Mouse (Mus musculus) cerebellum, adult 11 months (tissue): ENCODE results near the gene Dusp13.

Experiments
- DNase-seq: peaks from one replicate; pipeline ENCODE4 v3.0.0; 2022

Gene Dusp13

GRCm38 (mm10) chr14:21746846-21747245 lies 4.1 kb downstream of the Dusp13 start:
- no peak for DNase-seq

- no peak for DNase-seq
These were observed 4.7 kb downstream of the Dusp13 start for GRCm38 (mm10) chr14:21746251-21746650.

GRCm38 (mm10) chr14:21745149-21745548 lies 5.8 kb downstream of the Dusp13 start:
- DNase-seq: no peak

DNA sequence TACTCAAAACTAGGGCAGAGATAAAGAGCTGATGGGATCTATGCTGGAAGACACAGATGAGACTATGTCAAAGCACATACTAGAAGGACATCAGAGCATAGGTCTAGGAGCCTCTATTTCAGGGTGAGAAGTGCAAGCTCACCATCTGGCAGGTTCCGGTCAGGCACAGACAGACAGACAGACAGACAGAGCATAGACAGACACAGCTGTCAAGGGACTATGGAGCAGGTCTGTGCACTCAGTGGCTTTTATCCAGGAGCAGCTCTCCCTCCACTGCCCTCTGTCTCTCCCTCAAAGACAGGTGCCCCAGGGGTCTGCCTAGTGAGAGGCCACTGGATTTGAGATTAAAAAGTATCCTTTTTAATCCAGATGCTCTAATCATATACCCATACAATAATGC lies 6.8 kb downstream of the Dusp13 start:
- DNase-seq: no peak

DNA sequence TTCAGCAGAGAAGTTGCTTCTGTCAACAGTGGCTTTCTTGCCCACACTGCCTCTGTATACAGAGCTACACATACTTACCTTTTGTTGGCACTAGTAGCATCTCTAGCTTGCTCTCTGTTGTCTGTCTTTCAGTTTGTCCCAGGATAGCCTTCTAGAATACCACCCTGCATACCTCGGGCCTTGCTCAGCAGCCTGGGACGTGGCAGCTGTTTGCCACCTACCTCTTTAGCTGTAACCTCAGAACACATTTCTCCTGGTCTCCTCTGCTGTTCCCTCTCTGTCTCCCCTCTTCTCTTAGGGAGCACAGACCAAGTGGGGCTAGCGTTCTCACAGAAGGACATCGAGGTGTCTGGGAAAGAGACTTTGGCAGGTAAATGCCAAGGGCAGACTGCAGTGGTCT lies 8.5 kb downstream of the Dusp13 start:
- no peak for DNase-seq

- peak; percentile 73 for DNase-seq
These were observed 9.2 kb downstream of the Dusp13 start for GRCm38 (mm10) chr14:21741786-21742185.

GRCm38 (mm10) chr14:21741314-21741713 lies 9.7 kb downstream of the Dusp13 start:
- no peak for DNase-seq

DNA sequence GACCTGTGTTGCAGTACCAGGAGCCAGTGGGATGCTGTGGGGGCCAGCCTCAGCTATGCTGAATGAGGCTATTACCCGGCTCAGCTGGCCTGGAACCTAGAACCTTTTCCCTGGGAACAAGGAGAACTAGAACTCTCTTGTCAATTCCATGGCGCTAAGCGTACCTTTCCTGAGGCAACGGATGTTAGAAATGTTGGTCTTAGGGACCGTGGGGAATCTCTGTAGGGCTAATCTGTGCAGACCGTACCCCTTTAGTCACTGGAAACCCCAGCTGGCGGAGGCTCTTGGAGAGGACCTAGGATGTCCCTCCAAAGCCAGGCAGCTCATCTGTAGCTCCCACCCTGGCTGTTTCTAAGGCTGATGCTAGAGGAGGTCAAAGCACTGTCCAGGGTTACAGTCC lies 10.6 kb downstream of the Dusp13 start:
- DNase-seq: no peak

GRCm38 (mm10) chr14:21733131-21733905 lies 17.7 kb downstream of the Dusp13 start:
- no peak for DNase-seq

GRCm38 (mm10) chr14:21729936-21730335 lies 21.0 kb downstream of the Dusp13 start:
- no peak for DNase-seq

- DNase-seq: no peak
These were observed 21.8 kb downstream of the Dusp13 start for GRCm38 (mm10) chr14:21729031-21729732.

GRCm38 (mm10) chr14:21722021-21722698 lies 28.8 kb downstream of the Dusp13 start:
- DNase-seq: no peak

DNA sequence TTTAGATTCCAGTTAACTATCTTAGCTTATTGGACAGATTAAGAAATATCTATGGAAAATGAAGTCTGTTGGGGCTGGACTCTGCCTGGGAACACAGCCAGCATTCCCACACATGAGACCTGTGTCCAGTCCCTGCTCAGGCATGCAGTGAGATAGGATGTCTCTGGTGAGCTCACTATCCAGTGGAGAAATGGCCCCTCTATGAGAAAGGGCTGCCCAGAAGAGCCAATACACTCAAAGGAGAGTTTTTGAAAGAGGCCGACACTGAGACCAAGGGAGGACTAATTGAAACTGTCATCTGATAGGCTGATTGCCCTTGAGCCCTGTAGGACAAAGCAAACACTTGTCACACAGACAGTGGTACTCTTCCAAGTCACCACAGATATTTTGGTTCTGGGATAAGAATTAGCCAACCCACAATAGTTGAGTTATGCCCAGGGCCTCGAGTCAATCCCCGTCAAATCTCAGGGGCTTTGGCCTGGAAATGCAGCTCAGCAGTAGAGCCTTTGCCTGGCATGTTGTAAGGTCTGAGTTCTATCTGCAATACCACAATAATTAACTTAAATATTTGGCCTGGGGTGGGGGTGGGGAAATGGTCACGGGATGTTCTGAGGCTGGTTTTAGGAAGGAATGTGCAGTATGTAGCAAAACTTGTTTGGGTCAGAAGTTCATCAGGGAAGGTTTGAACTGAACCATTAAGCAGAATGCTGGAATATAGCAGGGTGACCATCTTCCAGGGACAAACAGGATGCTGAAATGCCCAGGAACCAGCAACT lies 30.4 kb downstream of the Dusp13 start:
- DNase-seq: no peak

GRCm38 (mm10) chr14:21719646-21720383 lies 31.2 kb downstream of the Dusp13 start:
- DNase-seq: no peak

- DNase-seq: no peak
These were observed 36.5 kb downstream of the Dusp13 start, which contains the start of gene Dupd1 for GRCm38 (mm10) chr14:21714486-21714885. Dupd1 (minus strand) TSS chr14:21714576.

DNA sequence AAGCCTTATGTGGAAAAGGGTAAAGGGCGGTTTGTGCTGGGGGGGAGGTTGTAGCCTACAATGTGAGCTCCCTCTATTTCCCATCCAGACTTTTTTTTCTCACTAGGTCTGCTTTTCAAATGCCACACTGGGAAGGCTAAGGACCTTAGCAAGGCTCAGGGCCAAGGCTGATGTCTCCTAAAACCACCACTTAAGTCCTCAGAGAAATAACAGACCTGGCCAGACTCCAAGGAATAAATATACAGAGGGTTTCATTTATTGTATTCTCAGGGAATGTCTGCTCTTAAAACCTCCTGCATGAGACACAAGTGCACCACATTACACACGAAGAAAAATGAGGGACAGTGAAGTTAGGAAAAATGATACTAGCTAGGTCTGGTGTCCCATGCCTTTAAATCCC lies 39.8 kb downstream of the Dusp13 start:
- DNase-seq: no peak

GRCm38 (mm10) chr14:21709545-21709944 lies 41.4 kb downstream of the Dusp13 start:
- DNase-seq: no peak

- DNase-seq: no peak
These were observed 44.0 kb downstream of the Dusp13 start for GRCm38 (mm10) chr14:21706759-21707571.

GRCm38 (mm10) chr14:21705462-21705861 lies 45.5 kb downstream of the Dusp13 start:
- no peak for DNase-seq

- DNase-seq: no peak
These were observed 47.7 kb downstream of the Dusp13 start for GRCm38 (mm10) chr14:21703255-21703654.

- no peak for DNase-seq
These were observed 48.3 kb downstream of the Dusp13 start for GRCm38 (mm10) chr14:21702691-21703090.
